Comparison of ENCODE assay signal across 26 mouse cellular contexts in genomic region chr6:134543607-134544006, GRCm38 (mm10). TPM values are rescaled to one million over a fixed set of nuclear protein-coding genes. Genes with fewer than 3 reads are reported as not detected.
DNase-seq lines count a peak whose midpoint lies in the region; ATAC-seq and TF ChIP-seq lines count a peak whose summit lies in the region.
"Had no signal": no experiment of that assay in that cellular context is flagged by ENCODE, and none has a peak within 500 bp of the region (broad histone marks: within the 10 kb centered on the region; RNA-seq: fewer than 3 reads in every experiment).

No protein-coding gene starts in this region.

- no peak overlapping the region for H3K4me3 ChIP-seq in cerebellum, adult 2 months (replicated peaks; ENCODE audit: insufficient read depth, low read depth, low read length)
- H3K4me3 ChIP-seq in hindbrain, embryonic 12.5 days = no peak overlapping the region
- H3K4me3 ChIP-seq in hindbrain, embryonic 11.5 days (ENCODE audit: low read depth, low read length) = no peak overlapping the region
- no peak overlapping the region for H3K4me3 ChIP-seq in liver, postnatal 0 days (ENCODE audit: low read depth, low read length)
- no peak overlapping the region for H3K4me3 ChIP-seq in liver, embryonic 12.5 days
- H3K4me3 ChIP-seq in heart, embryonic 10.5 days = no peak overlapping the region
- H3K4me3 ChIP-seq: embryonic facial prominence, embryonic 13.5 days; forebrain, embryonic 12.5 days; heart, embryonic 15.5 days; limb, embryonic 10.5 days; limb, embryonic 15.5 days; midbrain, embryonic 10.5 days; midbrain, embryonic 15.5 days; stomach, embryonic 15.5 days had no signal

- TF ChIP-seq EP300 in liver, postnatal 0 days (IDR thresholded peaks at IDR 0.05; ENCODE audit: low read depth) = no peak

- no peaks in the 10 kb centered on the region for H3K27me3 ChIP-seq in cerebellum, adult 2 months (ENCODE audit: control insufficient read depth, insufficient read depth, low read length)
- no peaks in the 10 kb centered on the region for H3K27me3 ChIP-seq in hindbrain, embryonic 12.5 days
- no peaks in the 10 kb centered on the region for H3K27me3 ChIP-seq in hindbrain, embryonic 11.5 days (ENCODE audit: control insufficient read depth, insufficient read depth, low read length)
- H3K27me3 ChIP-seq in liver, postnatal 0 days (ENCODE audit: insufficient read depth, low read length) = no peaks in the 10 kb centered on the region
- H3K27me3 ChIP-seq in liver, embryonic 12.5 days (replicated peaks) = no peaks in the 10 kb centered on the region
- H3K27me3 ChIP-seq in heart, embryonic 10.5 days (ENCODE audit: insufficient read depth, poor library complexity, severe bottlenecking) = no peaks in the 10 kb centered on the region
- H3K27me3 ChIP-seq: embryonic facial prominence, embryonic 13.5 days; forebrain, embryonic 12.5 days; heart, embryonic 15.5 days; limb, embryonic 15.5 days; midbrain, embryonic 15.5 days; stomach, embryonic 15.5 days had no signal

- no peaks in the 10 kb centered on the region; the same call in 1 of the 2 replicates for H3K36me3 ChIP-seq in hindbrain, embryonic 12.5 days
- H3K36me3 ChIP-seq in hindbrain, embryonic 11.5 days (ENCODE audit: control insufficient read depth, insufficient read depth, low read length) = no peaks in the 10 kb centered on the region
- peaks cover 3% of the 10 kb centered on the region for H3K36me3 ChIP-seq in liver, postnatal 0 days (replicated peaks; ENCODE audit: insufficient read depth, low read length)
- peaks cover 19% of the 10 kb centered on the region for H3K36me3 ChIP-seq in liver, embryonic 12.5 days
- H3K36me3 ChIP-seq in heart, embryonic 10.5 days = peaks cover 12% of the 10 kb centered on the region; the same call in 1 of the 2 replicates
- H3K36me3 ChIP-seq: heart, embryonic 15.5 days; limb, embryonic 15.5 days; midbrain, embryonic 15.5 days; stomach, embryonic 15.5 days had no signal

- H3K4me2 ChIP-seq in hindbrain, embryonic 12.5 days (replicated peaks) = no peak overlapping the region
- H3K4me2 ChIP-seq in hindbrain, embryonic 11.5 days (replicated peaks; ENCODE audit: low read depth, low read length) = no peak overlapping the region
- H3K4me2 ChIP-seq in liver, postnatal 0 days (ENCODE audit: low read depth, low read length) = no peak overlapping the region
- no peak overlapping the region for H3K4me2 ChIP-seq in liver, embryonic 12.5 days
- H3K4me2 ChIP-seq: embryonic facial prominence, embryonic 13.5 days; forebrain, embryonic 12.5 days; heart, embryonic 15.5 days; limb, embryonic 15.5 days; midbrain, embryonic 15.5 days; stomach, embryonic 15.5 days had no signal

- peaks cover 14% of the 10 kb centered on the region for H3K4me1 ChIP-seq in cerebellum, adult 2 months (ENCODE audit: control insufficient read depth, insufficient read depth, low read length)
- peaks cover 12% of the 10 kb centered on the region for H3K4me1 ChIP-seq in hindbrain, embryonic 12.5 days
- no peaks in the 10 kb centered on the region for H3K4me1 ChIP-seq in hindbrain, embryonic 11.5 days (replicated peaks; ENCODE audit: control insufficient read depth, insufficient read depth, low read length)
- H3K4me1 ChIP-seq in liver, postnatal 0 days (ENCODE audit: insufficient read depth) = peaks cover 26% of the 10 kb centered on the region
- peaks cover 53% of the 10 kb centered on the region for H3K4me1 ChIP-seq in liver, embryonic 12.5 days
- peaks cover 23% of the 10 kb centered on the region; the same call in 1 of the 2 replicates for H3K4me1 ChIP-seq in heart, embryonic 10.5 days

- TF ChIP-seq CTCF in cerebellum, adult 2 months (IDR thresholded peaks at IDR 0.05; ENCODE audit: borderline replicate concordance, insufficient read depth, low read depth, low read length) = no peak
- TF ChIP-seq CTCF in liver, postnatal 0 days (IDR thresholded peaks at IDR 0.05; ENCODE audit: low read depth) = no peak

- DNase-seq in cerebellum, adult 2 months = no peak
- DNase-seq in cerebellum, adult 8-10 months = no peak
- no peak for DNase-seq in hindbrain, embryonic 11.5 days (ENCODE audit: low spot score)
- DNase-seq in liver, postnatal 0 days = no peak
- DNase-seq in heart, embryonic 10.5 days (ENCODE audit: low spot score) = no peak
- DNase-seq: adrenal gland, postnatal 10 days; cerebellum, adult 11 months; cerebellum, postnatal 10 days; kidney, adult 8-10 months; kidney, postnatal 4 days; lung, postnatal 4 days; right cerebral cortex, postnatal 25 days had no signal

- no peaks in the 10 kb centered on the region for H3K9me3 ChIP-seq in hindbrain, embryonic 12.5 days (replicated peaks)
- no peaks in the 10 kb centered on the region for H3K9me3 ChIP-seq in hindbrain, embryonic 11.5 days (ENCODE audit: control insufficient read depth, low read length)
- no peaks in the 10 kb centered on the region for H3K9me3 ChIP-seq in liver, postnatal 0 days (ENCODE audit: low read length)
- H3K9me3 ChIP-seq in liver, embryonic 12.5 days (replicated peaks) = no peaks in the 10 kb centered on the region
- no peaks in the 10 kb centered on the region for H3K9me3 ChIP-seq in heart, embryonic 10.5 days
- H3K9me3 ChIP-seq: embryonic facial prominence, embryonic 13.5 days; forebrain, embryonic 12.5 days; heart, embryonic 15.5 days; limb, embryonic 10.5 days; limb, embryonic 15.5 days; midbrain, embryonic 15.5 days; stomach, embryonic 15.5 days had no signal

- peak; percentile 37; the same call in 1 of the 2 replicates for ATAC-seq in hindbrain, embryonic 12.5 days (ENCODE audit: low FRiP score)
- no peak for ATAC-seq in hindbrain, embryonic 11.5 days (ENCODE audit: low FRiP score)
- ATAC-seq in liver, postnatal 0 days = no peak
- no peak for ATAC-seq in liver, embryonic 12.5 days
- ATAC-seq in granulocyte monocyte progenitor cell, adult 5-6 weeks (replicated peaks; ENCODE audit: poor library complexity, severe bottlenecking) = 0 out of 2 replicates have a peak, but pooled peaks have one; percentile 40
- ATAC-seq: hindbrain, postnatal 0 days; intestine, embryonic 16.5 days; midbrain, embryonic 15.5 days had no signal

- no peak overlapping the region for H3K9ac ChIP-seq in hindbrain, embryonic 12.5 days
- H3K9ac ChIP-seq in hindbrain, embryonic 11.5 days (ENCODE audit: low read depth, low read length) = no peak overlapping the region
- no peak overlapping the region for H3K9ac ChIP-seq in liver, postnatal 0 days (replicated peaks)
- H3K9ac ChIP-seq in liver, embryonic 12.5 days = no peak overlapping the region
- H3K9ac ChIP-seq: embryonic facial prominence, embryonic 13.5 days; forebrain, embryonic 12.5 days; heart, embryonic 15.5 days; limb, embryonic 15.5 days; midbrain, embryonic 15.5 days; stomach, embryonic 15.5 days had no signal

- 0 out of 2 replicates have a peak overlapping the region, but pooled peaks have one; percentile 13 for H3K27ac ChIP-seq in cerebellum, adult 2 months (ENCODE audit: insufficient read depth, low read length)
- no peak overlapping the region for H3K27ac ChIP-seq in hindbrain, embryonic 12.5 days
- H3K27ac ChIP-seq in hindbrain, embryonic 11.5 days (ENCODE audit: low read depth, low read length) = no peak overlapping the region
- H3K27ac ChIP-seq in liver, postnatal 0 days (ENCODE audit: low read depth) = peak overlapping the region; percentile 45; the same call in 1 of the 2 replicates
- H3K27ac ChIP-seq in liver, embryonic 12.5 days = no peak overlapping the region
- no peak overlapping the region for H3K27ac ChIP-seq in heart, embryonic 10.5 days
- H3K27ac ChIP-seq: embryonic facial prominence, embryonic 13.5 days; forebrain, embryonic 12.5 days; heart, embryonic 15.5 days; hindbrain, postnatal 0 days; kidney, postnatal 0 days; limb, embryonic 10.5 days; limb, embryonic 15.5 days; midbrain, embryonic 10.5 days; midbrain, embryonic 15.5 days; stomach, embryonic 15.5 days had no signal

- TF ChIP-seq POLR2A in cerebellum, adult 2 months (IDR thresholded peaks at IDR 0.05; ENCODE audit: borderline replicate concordance, insufficient read depth, low read length) = no peak

RNA-seq across cellular contexts. Expression of gene Lrp6, which starts 23.2 kb away (rescaled TPM):
- polyA plus RNA-seq in cerebellum, adult 2 months (2012; rRNA removed) = 26.1 and 28.0 TPM in 2 replicates
- 38.2 and 39.2 TPM in 2 replicates for polyA plus RNA-seq in hindbrain, embryonic 12.5 days (2016; fragmentation: Nextera tagmentation; extraction: Ambion mirVana)
- 28.9 and 37.1 TPM in 2 replicates for polyA plus RNA-seq in hindbrain, embryonic 11.5 days (2014; fragmentation: Nextera tagmentation; extraction: Ambion mirVana)
- 10.1 and 10.7 TPM in 2 replicates for polyA plus RNA-seq in liver, postnatal 0 days (2015; fragmentation: Nextera tagmentation; extraction: Ambion mirVana)
- polyA plus RNA-seq in liver, embryonic 12.5 days (2016; fragmentation: Nextera tagmentation; extraction: Ambion mirVana) = 12.6 and 13.1 TPM in 2 replicates
- total RNA-seq in granulocyte monocyte progenitor cell, adult 5-6 weeks (2014; fragmentation: Nextera tagmentation) = 17.2 and 22.6 TPM in 2 replicates
- total RNA-seq in granulocyte monocyte progenitor cell, adult 5-6 weeks (2017) = 31.3 and 36.1 TPM in 2 replicates
- polyA plus RNA-seq in heart, embryonic 10.5 days (2016; fragmentation: Nextera tagmentation; extraction: Ambion mirVana) = 19.3 and 24.4 TPM in 2 replicates

Comparison
In these comparisons a context has a peak if more than half of its experiments do, and no peak if none do; other contexts are left out.
1. H3K27ac ChIP-seq: peak in cerebellum, adult 2 months (single experiment) and liver, postnatal 0 days (single experiment); none in hindbrain, embryonic 12.5 days (single experiment), hindbrain, embryonic 11.5 days (single experiment), liver, embryonic 12.5 days (single experiment) and heart, embryonic 10.5 days (single experiment).
2. ATAC-seq: peak in hindbrain, embryonic 12.5 days (single experiment) and granulocyte monocyte progenitor cell, adult 5-6 weeks (single experiment); none in hindbrain, embryonic 11.5 days (single experiment), liver, postnatal 0 days (single experiment) and liver, embryonic 12.5 days (single experiment).